In genomic region chr4:117071183-117071582, GRCm38 (mm10) we compare ENCODE assay signal across 30 mouse cellular contexts. TPM values are rescaled to one million over a fixed set of nuclear protein-coding genes. Genes with fewer than 3 reads are reported as not detected.
A peak's percentile ranks its signal among the peaks of the same experiment; 100 is the strongest.
DNase-seq lines count a peak whose midpoint lies in the region; ATAC-seq and TF ChIP-seq lines count a peak whose summit lies in the region.
"Had no signal": no experiment of that assay in that cellular context is flagged by ENCODE, and none has a peak within 500 bp of the region (broad histone marks: within the 10 kb centered on the region; RNA-seq: fewer than 3 reads in every experiment).

No protein-coding gene starts in this region.

- H3ac ChIP-seq in C2C12 (ENCODE audit: control insufficient read depth, insufficient read length, low read depth) (no peak overlapping the region), myocyte (ENCODE audit: control insufficient read depth, insufficient read length) (no peak overlapping the region)

- no peak overlapping the region for H3K9ac ChIP-seq in heart, embryonic 13.5 days
- H3K9ac ChIP-seq in heart, embryonic 11.5 days (ENCODE audit: low read depth, low read length): no peak overlapping the region
- no peak overlapping the region for H3K9ac ChIP-seq in liver, embryonic 15.5 days
- H3K9ac ChIP-seq in liver, postnatal 0 days (replicated peaks): no peak overlapping the region
- H3K9ac ChIP-seq: neural tube, embryonic 15.5 days had no signal

- WGBS in heart, embryonic 13.5 days: 83% methylated on average over 5 of the region's 5 CpGs
- WGBS in heart, embryonic 11.5 days (ENCODE audit: insufficient replicate concordance): 89% methylated on average over 5 of the region's 5 CpGs
- WGBS in liver, embryonic 15.5 days (ENCODE audit: insufficient replicate concordance): 82% methylated on average over 5 of the region's 5 CpGs
- WGBS in liver, postnatal 0 days (ENCODE audit: insufficient replicate concordance): 86% methylated on average over 5 of the region's 5 CpGs

- H3K79me2 ChIP-seq in C2C12 (ENCODE audit: control insufficient read depth, insufficient read depth) (no peaks in the 10 kb centered on the region), myocyte (ENCODE audit: control insufficient read depth, insufficient read depth) (no peaks in the 10 kb centered on the region)

- DNase-seq in liver, postnatal 0 days: no peak
- DNase-seq in adrenal gland, postnatal 10 days: no peak
- DNase-seq: adrenal gland, postnatal 14 days; cerebellum, adult 11-12 months; cerebellum, adult 9-11 months; gastrocnemius, postnatal 14 days; heart, postnatal 14 days; kidney, adult 8-10 months; kidney, postnatal 4 days; left cerebral cortex, postnatal 4 days; lung, adult 2 months; midbrain, embryonic 14.5 days; retina, postnatal 1 day; right cerebral cortex, postnatal 25 days; thymus, postnatal 4 days had no signal

- no peaks in the 10 kb centered on the region for H3K79me3 ChIP-seq in C2C12 (ENCODE audit: low read depth)

- ATAC-seq in heart, embryonic 13.5 days (ENCODE audit: extremely low read depth, insufficient number of reproducible peaks, low FRiP score, low TSS enrichment): no peak
- no peak for ATAC-seq in heart, embryonic 11.5 days (replicated peaks; ENCODE audit: insufficient number of reproducible peaks, low FRiP score, low TSS enrichment)
- no peak; the same call in 1 of the 2 replicates for ATAC-seq in liver, embryonic 15.5 days (ENCODE audit: insufficient read depth)
- no peak for ATAC-seq in liver, postnatal 0 days
- no peak for ATAC-seq in megakaryocyte progenitor cell, adult 5-6 weeks (replicated peaks; ENCODE audit: poor library complexity)
- ATAC-seq: forebrain, embryonic 14.5 days; hindbrain, embryonic 16.5 days had no signal

- no peak for TF ChIP-seq EP300 in liver, postnatal 0 days (IDR thresholded peaks at IDR 0.05; ENCODE audit: low read depth)

- H3K4me2 ChIP-seq in heart, embryonic 13.5 days: no peak overlapping the region
- H3K4me2 ChIP-seq in heart, embryonic 11.5 days: no peak overlapping the region
- no peak overlapping the region for H3K4me2 ChIP-seq in liver, embryonic 15.5 days
- no peak overlapping the region for H3K4me2 ChIP-seq in liver, postnatal 0 days (ENCODE audit: low read depth, low read length)
- no peak overlapping the region for H3K4me2 ChIP-seq in myocyte (ENCODE audit: low read depth)
- H3K4me2 ChIP-seq: neural tube, embryonic 15.5 days had no signal

- H3K27me3 ChIP-seq in heart, embryonic 13.5 days (replicated peaks): no peaks in the 10 kb centered on the region
- no peaks in the 10 kb centered on the region for H3K27me3 ChIP-seq in heart, embryonic 11.5 days (ENCODE audit: control insufficient read depth, insufficient read depth, low read length)
- no peaks in the 10 kb centered on the region for H3K27me3 ChIP-seq in liver, embryonic 15.5 days
- no peaks in the 10 kb centered on the region for H3K27me3 ChIP-seq in liver, postnatal 0 days (ENCODE audit: insufficient read depth, low read length)
- H3K27me3 ChIP-seq in C2C12 (ENCODE audit: control insufficient read depth, insufficient read depth, insufficient read length) (no peaks in the 10 kb centered on the region), myocyte (ENCODE audit: control insufficient read depth, insufficient read depth, insufficient read length) (no peaks in the 10 kb centered on the region)
- H3K27me3 ChIP-seq: neural tube, embryonic 15.5 days had no signal

- H3K36me3 ChIP-seq in heart, embryonic 13.5 days: peaks cover 91% of the 10 kb centered on the region
- peaks cover 7% of the 10 kb centered on the region for H3K36me3 ChIP-seq in heart, embryonic 11.5 days (ENCODE audit: control insufficient read depth, insufficient read depth, low read length)
- H3K36me3 ChIP-seq in liver, embryonic 15.5 days (replicated peaks): peaks cover 66% of the 10 kb centered on the region
- H3K36me3 ChIP-seq in liver, postnatal 0 days (replicated peaks; ENCODE audit: insufficient read depth, low read length): peaks cover 30% of the 10 kb centered on the region
- H3K36me3 ChIP-seq in C2C12 (ENCODE audit: control insufficient read depth, insufficient read depth) (peaks cover 75% of the 10 kb centered on the region), myocyte (ENCODE audit: control insufficient read depth, insufficient read depth) (peaks cover 47% of the 10 kb centered on the region)

- no peaks in the 10 kb centered on the region for H3K9me3 ChIP-seq in heart, embryonic 13.5 days
- H3K9me3 ChIP-seq in heart, embryonic 11.5 days (replicated peaks; ENCODE audit: control insufficient read depth, low read length): no peaks in the 10 kb centered on the region
- H3K9me3 ChIP-seq in liver, embryonic 15.5 days (replicated peaks): no peaks in the 10 kb centered on the region
- H3K9me3 ChIP-seq in liver, postnatal 0 days (ENCODE audit: low read length): no peaks in the 10 kb centered on the region
- H3K9me3 ChIP-seq: neural tube, embryonic 15.5 days had no signal

- TF ChIP-seq CTCF in liver, postnatal 0 days (IDR thresholded peaks at IDR 0.05; ENCODE audit: low read depth): no peak
- no peak for TF ChIP-seq CTCF in C2C12 (IDR thresholded peaks at IDR 0.05; ENCODE audit: control insufficient read depth, insufficient read depth, insufficient read length)

- H3K4me1 ChIP-seq in heart, embryonic 13.5 days: peaks cover 5% of the 10 kb centered on the region; the same call in 1 of the 2 replicates
- no peaks in the 10 kb centered on the region for H3K4me1 ChIP-seq in heart, embryonic 11.5 days (ENCODE audit: control insufficient read depth, insufficient read depth, low read length)
- peaks cover 11% of the 10 kb centered on the region for H3K4me1 ChIP-seq in liver, embryonic 15.5 days (replicated peaks)
- no peaks in the 10 kb centered on the region for H3K4me1 ChIP-seq in liver, postnatal 0 days (ENCODE audit: insufficient read depth)
- H3K4me1 ChIP-seq: neural tube, embryonic 15.5 days had no signal

- TF ChIP-seq POLR2A in myocyte (IDR thresholded peaks at IDR 0.05; ENCODE audit: insufficient read length, low read depth): no peak

- H3K27ac ChIP-seq in heart, embryonic 13.5 days (replicated peaks): peak overlapping the region; percentile 59; the same call in 1 of the 2 replicates
- H3K27ac ChIP-seq in heart, embryonic 11.5 days (ENCODE audit: low read depth, low read length): no peak overlapping the region
- peak overlapping the region; percentile 45; the same call in 1 of the 2 replicates for H3K27ac ChIP-seq in liver, embryonic 15.5 days (replicated peaks)
- H3K27ac ChIP-seq in liver, postnatal 0 days (ENCODE audit: low read depth): no peak overlapping the region
- H3K27ac ChIP-seq: kidney, postnatal 0 days; neural tube, embryonic 15.5 days had no signal

- no peak overlapping the region for H3K4me3 ChIP-seq in heart, embryonic 13.5 days
- no peak overlapping the region for H3K4me3 ChIP-seq in heart, embryonic 11.5 days (ENCODE audit: low read depth, low read length)
- no peak overlapping the region for H3K4me3 ChIP-seq in liver, embryonic 15.5 days (replicated peaks)
- no peak overlapping the region for H3K4me3 ChIP-seq in liver, postnatal 0 days (ENCODE audit: low read depth, low read length)
- H3K4me3 ChIP-seq in C2C12 (ENCODE audit: insufficient read depth, poor library complexity, severe bottlenecking) (no peak overlapping the region), myocyte (no peak overlapping the region)
- H3K4me3 ChIP-seq: neural tube, embryonic 15.5 days had no signal

RNA-seq across cellular contexts. Expression of gene Ptch2, which starts 24.7 kb away (rescaled TPM):
- 3.1 and 3.6 TPM in 2 replicates for polyA plus RNA-seq in heart, embryonic 13.5 days (2015; fragmentation: Nextera tagmentation; extraction: Ambion mirVana)
- polyA plus RNA-seq in heart, embryonic 11.5 days (2014; fragmentation: Nextera tagmentation; extraction: Ambion mirVana): 2.2 and 2.4 TPM in 2 replicates
- 0.56 and 0.66 TPM in 2 replicates for polyA plus RNA-seq in liver, embryonic 15.5 days (2015; fragmentation: Nextera tagmentation; extraction: Ambion mirVana)
- polyA plus RNA-seq in liver, postnatal 0 days (2015; fragmentation: Nextera tagmentation; extraction: Ambion mirVana): 0.43 and 0.52 TPM in 2 replicates
- polyA plus RNA-seq in C2C12 (2012; fragmentation: generic; extraction: Trizol): 0.20 TPM
- polyA plus RNA-seq in myocyte (2012; fragmentation: generic; extraction: Trizol): 0.02 TPM
- total RNA-seq in adrenal gland, postnatal 10 days (2021): 1 to 10 TPM; 5.1 to 7.8 TPM
- total RNA-seq in megakaryocyte progenitor cell, adult 5-6 weeks (2015): 0.30 and 1.3 TPM in 2 replicates
- total RNA-seq in megakaryocyte progenitor cell, adult 5-6 weeks (2017): 0.08 and 0.57 TPM in 2 replicates
- total RNA-seq: common myeloid progenitor, adult 5-6 weeks; monocyte, adult 5-6 weeks had no signal

RNA-seq across cellular contexts. Expression of gene Eif2b3, which starts 52.0 kb away (rescaled TPM):
- 25.4 and 25.5 TPM in 2 replicates for polyA plus RNA-seq in heart, embryonic 13.5 days (2015; fragmentation: Nextera tagmentation; extraction: Ambion mirVana)
- 34.1 and 36.9 TPM in 2 replicates for polyA plus RNA-seq in heart, embryonic 11.5 days (2014; fragmentation: Nextera tagmentation; extraction: Ambion mirVana)
- polyA plus RNA-seq in liver, embryonic 15.5 days (2015; fragmentation: Nextera tagmentation; extraction: Ambion mirVana): 22.9 and 23.3 TPM in 2 replicates
- polyA plus RNA-seq in liver, postnatal 0 days (2015; fragmentation: Nextera tagmentation; extraction: Ambion mirVana): 18.4 and 18.5 TPM in 2 replicates
- 41.6 TPM for polyA plus RNA-seq in C2C12 (2012; fragmentation: generic; extraction: Trizol)
- polyA plus RNA-seq in myocyte (2012; fragmentation: generic; extraction: Trizol): 36.3 TPM
- 10 to 100 TPM; 29.3 to 32.3 TPM for total RNA-seq in adrenal gland, postnatal 10 days (2021)
- 31.6 and 32.9 TPM in 2 replicates for total RNA-seq in megakaryocyte progenitor cell, adult 5-6 weeks (2015)
- total RNA-seq in megakaryocyte progenitor cell, adult 5-6 weeks (2017): 30.9 and 44.8 TPM in 2 replicates

RNA-seq across cellular contexts. Expression of gene Btbd19, which starts 54.3 kb away (rescaled TPM):
- polyA plus RNA-seq in heart, embryonic 13.5 days (2015; fragmentation: Nextera tagmentation; extraction: Ambion mirVana): 2.8 and 3.1 TPM in 2 replicates
- polyA plus RNA-seq in heart, embryonic 11.5 days (2014; fragmentation: Nextera tagmentation; extraction: Ambion mirVana): 2.2 and 4.0 TPM in 2 replicates
- 2.9 and 3.2 TPM in 2 replicates for polyA plus RNA-seq in liver, embryonic 15.5 days (2015; fragmentation: Nextera tagmentation; extraction: Ambion mirVana)
- polyA plus RNA-seq in liver, postnatal 0 days (2015; fragmentation: Nextera tagmentation; extraction: Ambion mirVana): 2.3 and 2.5 TPM in 2 replicates
- polyA plus RNA-seq in C2C12 (2012; fragmentation: generic; extraction: Trizol) (23.7 TPM), myocyte (2012; fragmentation: generic; extraction: Trizol) (20.2 TPM)
- total RNA-seq in adrenal gland, postnatal 10 days (2021): 1 to 10 TPM; 6.0 to 6.4 TPM
- 9.1 and 10.2 TPM in 2 replicates for total RNA-seq in megakaryocyte progenitor cell, adult 5-6 weeks (2015)
- 6.4 and 8.9 TPM in 2 replicates for total RNA-seq in megakaryocyte progenitor cell, adult 5-6 weeks (2017)

RNA-seq across cellular contexts. Expression of gene Tctex1d4, which starts 55.4 kb away (rescaled TPM):
- not detected in 2 replicates for polyA plus RNA-seq in heart, embryonic 13.5 days (2015; fragmentation: Nextera tagmentation; extraction: Ambion mirVana)
- not detected in 2 replicates for polyA plus RNA-seq in heart, embryonic 11.5 days (2014; fragmentation: Nextera tagmentation; extraction: Ambion mirVana)
- 0.12 TPM in 1 of 2 replicates, not detected in the other for polyA plus RNA-seq in liver, embryonic 15.5 days (2015; fragmentation: Nextera tagmentation; extraction: Ambion mirVana)
- 0.33 TPM in 1 of 2 replicates, not detected in the other for polyA plus RNA-seq in liver, postnatal 0 days (2015; fragmentation: Nextera tagmentation; extraction: Ambion mirVana)
- polyA plus RNA-seq in C2C12 (2012; fragmentation: generic; extraction: Trizol): 0.12 TPM
- polyA plus RNA-seq in myocyte (2012; fragmentation: generic; extraction: Trizol): 0.18 TPM
- total RNA-seq in adrenal gland, postnatal 10 days (2021): not detected
- total RNA-seq in megakaryocyte progenitor cell, adult 5-6 weeks (2015): not detected in 2 replicates
- not detected in 2 replicates for total RNA-seq in megakaryocyte progenitor cell, adult 5-6 weeks (2017)
- total RNA-seq: adrenal gland, postnatal 14 days; common myeloid progenitor, adult 5-6 weeks; gastrocnemius, postnatal 14 days; granulocyte monocyte progenitor cell, adult 5-6 weeks; heart, postnatal 14 days; left cerebral cortex, adult 8-10 months; monocyte, adult 5-6 weeks had no signal
- polyA plus RNA-seq: intestine, embryonic 14.5 days; midbrain, embryonic 14.5 days; neural tube, embryonic 15.5 days had no signal

Comparison
In these comparisons a context has a peak if more than half of its experiments do, and no peak if none do; other contexts are left out.
1. H3K27ac ChIP-seq: peak in heart, embryonic 13.5 days (single experiment) and liver, embryonic 15.5 days (single experiment); none in heart, embryonic 11.5 days (single experiment) and liver, postnatal 0 days (single experiment).